Mouse (Mus musculus) brain, embryonic 14.5 days (tissue): ENCODE measurements at regions not wholly inside any gene's neighbourhood (a gene's known extent, or its start where the extent isn't known, plus 50 kb on each side); places are given as distances from the start of the nearest gene placed in this dataset.

Source experiments
- CTCF ChIP-seq: fragments of 200-500 bp; IDR thresholded peaks from 2 replicates; pipeline ENCODE4 v1.5.1; 2012; ENCODE audit warnings: inconsistent platforms, mild to moderate bottlenecking, moderate library complexity, borderline replicate concordance; ENCODE audit not compliant: insufficient read depth, insufficient read length; ENCODE audit errors: extremely low read depth
- POLR2A ChIP-seq: fragments of 200-500 bp; IDR thresholded peaks from 2 replicates; pipeline ENCODE4 v1.6.1; 2012; ENCODE audit warnings: mild to moderate bottlenecking, inconsistent platforms, borderline replicate concordance; ENCODE audit not compliant: poor library complexity, insufficient read depth, insufficient read length, severe bottlenecking; ENCODE audit errors: extremely low read depth

DNA sequence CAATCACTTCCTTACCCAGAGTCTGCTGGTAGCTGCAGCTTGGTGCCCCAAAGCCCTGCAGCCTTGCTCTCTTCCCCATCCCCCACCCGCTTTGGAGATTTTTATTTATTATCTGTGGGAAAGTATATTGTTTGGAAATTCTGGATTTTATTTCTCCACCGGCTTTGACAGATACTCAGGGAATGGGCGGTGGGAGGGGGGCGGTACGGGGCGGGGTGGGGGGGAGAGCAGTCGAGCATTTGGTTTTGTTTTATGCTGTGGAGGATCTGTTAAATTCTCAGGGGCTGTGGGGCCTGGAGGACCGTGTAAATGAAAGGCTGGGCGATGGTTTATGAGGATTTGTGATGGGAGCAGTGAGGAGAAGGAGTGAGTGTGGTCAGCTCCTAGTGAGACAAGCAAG lies 76.7 kb upstream of the Tbx5 start:
- no peak for TF ChIP-seq POLR2A
- TF ChIP-seq CTCF, result no peak
